Mouse (Mus musculus): ENCODE results near the gene Ap5m1.
"Not testable (repeated sequence)": the region's sequence is repeated elsewhere in the genome, so short reads cannot be mapped to it uniquely, and the experiment has no call there.

Gene Ap5m1

DNA sequence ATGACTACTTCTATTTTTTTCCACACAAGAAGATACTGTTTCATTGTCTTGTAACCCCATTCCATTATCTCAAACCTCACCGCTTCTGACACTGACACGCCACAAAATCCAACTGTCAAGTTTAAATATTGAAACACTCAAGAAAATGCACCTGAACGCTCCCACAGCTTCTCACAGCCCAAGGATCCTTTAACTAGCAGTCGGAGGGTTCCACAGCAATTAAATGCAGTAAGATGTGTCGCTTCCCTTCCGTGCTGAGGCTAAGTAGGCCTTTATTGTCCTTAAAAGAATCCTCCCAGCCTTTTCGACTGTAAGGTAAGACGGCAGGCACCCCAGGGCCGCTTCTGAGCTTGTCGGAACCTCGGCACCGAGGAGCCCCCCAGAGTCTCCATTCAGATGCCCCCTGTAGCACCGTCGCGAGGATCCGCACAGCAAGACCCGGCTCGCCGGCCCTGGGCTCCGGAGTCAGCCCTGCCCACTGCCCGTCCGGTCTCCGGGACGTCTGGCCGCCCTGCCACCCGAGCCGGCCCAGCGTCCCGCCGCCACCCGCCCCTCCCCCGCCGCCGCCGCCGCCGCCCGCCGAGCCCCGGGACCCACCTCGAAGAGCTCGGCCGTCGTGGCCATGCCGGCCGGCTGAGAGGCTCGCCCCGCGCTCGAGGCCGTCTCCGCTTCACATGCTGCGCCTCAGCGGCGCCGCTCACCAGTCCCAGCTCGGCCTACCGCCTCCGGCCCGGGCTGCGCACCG lies at the start of gene Ap5m1:
TSS of gene Ap5m1 (plus strand) at position 569 of the 745 bp plus-strand sequence.
- DNase-seq, result no peak

DNA sequence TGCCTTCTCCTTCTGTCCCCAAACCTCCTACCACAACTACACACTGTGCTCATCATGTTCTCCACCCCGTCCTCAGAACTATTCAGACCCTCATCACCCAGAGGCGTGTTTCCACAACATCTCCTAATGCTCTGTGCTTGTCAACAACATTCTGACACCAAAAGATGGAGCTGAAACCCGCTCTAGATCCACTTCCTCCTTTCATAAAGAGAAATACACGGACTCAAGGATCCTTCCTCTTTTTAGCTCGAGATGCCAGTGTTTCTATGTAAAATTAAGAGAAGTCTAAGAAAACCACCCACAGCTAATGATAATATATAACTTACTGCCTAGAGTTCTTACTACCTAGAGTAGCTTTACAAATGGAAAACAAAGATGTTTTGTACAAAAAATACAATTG lies 46.1 kb upstream of the Ap5m1 start:
- no peak for DNase-seq

DNA sequence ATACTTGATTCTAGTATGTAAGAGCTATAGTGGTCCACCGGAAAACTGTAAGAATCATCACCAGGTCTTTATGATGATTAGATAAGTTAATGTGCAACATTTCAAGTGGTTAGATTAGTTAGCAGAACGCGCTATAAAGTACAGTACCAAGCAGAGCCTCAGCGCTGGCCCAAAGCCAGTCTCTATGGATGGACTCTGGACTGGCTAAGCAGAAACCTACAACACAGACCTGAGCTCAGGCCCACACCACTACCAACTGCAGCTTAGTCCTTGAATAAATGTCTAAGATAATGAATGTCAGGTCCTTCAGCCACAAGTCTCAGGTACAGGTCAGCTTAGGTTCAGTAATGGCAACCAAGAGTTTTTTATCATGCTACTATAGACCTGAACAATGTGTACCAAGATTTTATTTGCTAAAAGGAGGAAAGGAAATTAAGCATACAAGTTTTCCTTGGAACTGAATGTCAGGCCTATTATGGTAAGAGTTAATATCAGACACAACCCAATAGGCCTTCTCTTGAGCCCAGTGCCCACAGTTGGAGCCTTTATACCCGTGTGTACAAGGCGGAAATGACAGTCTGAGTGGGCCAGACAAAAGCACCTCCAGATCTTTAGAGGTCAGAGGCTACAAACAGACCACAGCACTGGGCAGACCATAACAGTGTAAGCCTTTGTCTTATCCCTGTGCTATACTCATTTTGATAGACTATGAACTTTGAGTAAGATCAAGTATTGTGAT lies 38.7 kb upstream of the Ap5m1 start:
- no peak for DNase-seq

DNA sequence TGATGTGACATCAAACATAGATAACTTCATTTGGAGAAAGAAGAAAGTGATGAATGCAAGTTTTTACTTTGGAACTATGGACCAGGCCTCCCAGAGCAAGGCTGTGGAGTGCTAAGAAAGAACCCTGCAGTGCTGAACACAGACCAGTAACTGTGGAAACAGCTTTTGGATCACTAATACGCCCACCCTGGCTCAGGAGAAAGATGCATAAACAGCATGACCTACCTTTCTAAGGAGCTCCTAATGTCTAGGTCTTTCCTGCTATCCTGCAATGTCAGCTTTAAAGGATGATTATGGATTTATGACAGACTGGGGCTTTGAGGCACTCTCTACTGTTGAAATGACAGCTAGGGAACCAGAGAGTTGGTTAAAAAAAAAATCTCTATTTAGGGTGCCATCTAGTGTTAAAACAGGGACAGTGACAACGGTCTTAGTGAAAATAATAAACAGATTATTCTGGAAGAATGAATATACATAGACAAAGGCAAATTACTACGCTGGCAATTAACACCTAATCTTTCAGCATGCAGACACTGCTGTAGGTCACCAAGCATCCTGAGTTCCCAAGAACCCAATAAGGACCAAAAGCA lies 38.0 kb upstream of the Ap5m1 start:
- no peak for DNase-seq

DNA sequence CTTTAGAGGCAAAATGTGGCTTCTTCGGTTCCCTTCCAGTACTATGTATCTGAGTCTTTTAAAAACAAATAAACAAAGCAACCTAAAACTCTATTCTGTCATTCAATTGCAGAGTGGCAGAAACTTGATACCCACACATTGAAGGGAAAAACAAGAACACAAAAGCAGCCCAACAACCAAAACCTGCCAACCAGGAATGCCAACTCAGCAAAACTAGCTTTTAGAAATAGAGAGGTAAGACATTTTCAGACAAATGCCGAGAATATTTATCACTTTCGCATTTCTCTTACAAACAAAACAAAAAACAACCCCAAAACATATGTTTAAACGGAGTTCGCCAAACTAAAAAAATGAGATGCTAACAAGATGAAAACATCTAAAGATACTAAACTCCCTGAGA lies 36.9 kb upstream of the Ap5m1 start:
- no peak for DNase-seq

DNA sequence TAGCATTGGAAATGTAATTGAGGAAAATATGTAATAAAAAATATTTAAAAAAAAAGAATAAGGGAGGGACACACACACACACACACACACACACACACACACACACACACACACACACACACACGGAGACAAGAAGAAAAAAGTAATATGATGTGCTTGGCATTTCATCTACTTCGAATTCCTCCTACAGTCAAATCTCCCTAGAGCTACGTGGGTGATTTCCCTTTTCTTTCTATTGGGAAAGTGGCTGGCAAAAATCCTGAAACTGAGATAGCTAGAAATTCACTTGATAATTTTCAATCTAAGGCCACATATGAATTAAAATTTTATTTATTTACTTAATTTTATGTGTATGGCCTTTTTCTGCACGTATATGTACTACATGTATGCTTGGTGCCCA lies 20.3 kb upstream of the Ap5m1 start:
- no peak for DNase-seq

DNA sequence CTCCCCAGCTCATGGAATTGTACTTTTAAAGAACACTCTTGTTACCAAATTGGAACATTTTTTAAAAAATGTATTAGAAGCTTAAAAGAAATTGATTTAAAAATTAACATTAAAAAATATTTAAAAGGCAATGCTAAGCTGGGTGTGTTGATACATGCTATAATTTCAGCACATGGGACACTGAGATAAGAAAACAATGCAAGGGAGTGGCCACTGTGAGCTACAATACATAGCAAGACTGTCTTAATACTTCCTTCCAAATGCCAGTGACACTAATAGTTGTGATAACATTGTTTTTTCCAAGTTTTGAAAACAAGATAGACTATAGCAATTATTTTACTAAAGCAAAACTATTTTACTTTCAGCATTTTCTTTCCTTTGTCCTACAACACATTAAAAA lies 16.4 kb upstream of the Ap5m1 start:
- DNase-seq, result no peak

DNA sequence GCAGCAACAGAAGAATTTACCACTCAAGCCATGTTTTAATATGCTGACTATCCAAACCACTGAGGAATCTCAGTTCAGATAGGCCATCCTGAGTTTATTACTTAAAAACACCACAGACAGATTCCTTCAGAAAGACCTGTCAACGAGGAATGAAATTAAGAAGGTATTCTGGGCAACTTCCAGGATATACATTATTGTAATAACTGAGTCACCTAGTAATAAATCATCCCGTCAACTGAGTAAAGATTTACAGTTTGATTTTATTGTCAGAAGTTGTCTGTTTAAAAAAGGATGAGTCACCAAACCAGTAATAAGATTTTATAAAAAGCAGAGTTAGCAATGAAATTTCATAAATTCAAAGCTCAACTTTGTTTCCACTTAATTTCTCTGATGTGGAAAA lies 2.1 kb upstream of the Ap5m1 start:
- DNase-seq, result no peak

DNA sequence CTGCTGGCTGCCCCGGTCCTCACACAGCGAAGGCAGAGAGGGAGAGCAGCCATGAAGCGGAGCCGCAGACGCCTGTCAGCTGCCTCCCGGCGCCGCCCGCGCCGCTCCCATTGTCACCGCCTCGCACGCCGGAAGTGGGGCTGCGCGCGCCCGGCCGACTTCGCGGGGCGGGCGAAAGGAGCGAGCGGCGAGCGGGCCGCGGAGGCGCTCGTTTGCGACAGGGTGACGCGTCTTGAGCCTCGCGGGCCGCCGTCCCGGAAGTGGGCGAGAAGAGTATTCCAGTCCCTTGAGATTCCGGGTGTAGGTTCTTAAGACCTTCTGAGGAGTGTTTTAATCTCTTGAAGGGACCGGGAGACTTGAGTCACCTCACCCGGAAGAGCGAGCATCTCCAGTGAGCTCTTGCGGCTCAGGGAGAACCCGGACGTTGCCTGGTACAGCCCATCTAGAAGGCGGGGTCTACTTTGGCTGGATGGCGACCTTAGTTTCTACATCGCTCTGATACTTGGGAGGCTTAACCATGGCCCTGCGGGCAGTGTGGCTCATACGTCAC lies 452 bp downstream of the Ap5m1 start, which contains the start of gene Exoc5:
TSS of gene Exoc5 (minus strand) at position 380 of the 550 bp plus-strand sequence.
- peak; percentile 97 to 98 for DNase-seq

DNA sequence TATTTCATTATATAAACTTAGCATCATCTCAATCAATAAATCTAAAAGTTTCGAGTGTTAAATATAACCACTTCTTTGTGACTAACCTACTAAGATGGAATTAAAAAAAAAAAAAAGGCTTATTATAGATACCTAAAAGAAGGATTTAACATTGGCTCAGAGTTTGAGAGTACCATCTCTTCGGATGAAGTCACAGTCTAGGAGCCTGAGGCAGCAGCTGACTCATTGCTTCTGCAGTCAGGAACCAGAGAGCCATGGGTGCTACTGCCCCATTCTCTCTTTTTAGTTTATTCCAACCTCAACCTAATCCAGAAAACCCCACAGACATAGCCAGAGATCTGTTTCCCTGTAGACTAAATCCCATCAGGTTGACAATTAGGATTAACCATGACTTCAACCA lies 6.9 kb downstream of the Ap5m1 start:
- no peak for DNase-seq

DNA sequence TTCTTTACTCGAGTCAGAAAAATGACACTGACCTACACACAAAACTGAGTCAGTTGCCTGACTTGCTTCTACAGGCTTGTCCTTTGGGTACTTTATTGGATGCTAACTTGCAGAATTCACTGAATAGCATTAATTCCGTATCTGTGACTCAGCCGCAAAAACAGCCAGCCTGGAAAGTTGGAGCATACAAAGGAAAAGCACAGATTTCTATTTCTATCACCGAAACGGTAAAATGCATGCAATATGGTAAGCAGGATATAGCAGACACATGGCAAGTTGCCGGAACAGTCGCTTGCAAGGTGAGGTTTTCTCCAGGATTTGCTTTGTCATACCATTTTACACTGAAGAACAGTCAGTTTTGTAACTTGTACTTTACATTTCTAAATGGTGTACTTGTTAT lies 8.0 kb downstream of the Ap5m1 start:
- no peak for DNase-seq

DNA sequence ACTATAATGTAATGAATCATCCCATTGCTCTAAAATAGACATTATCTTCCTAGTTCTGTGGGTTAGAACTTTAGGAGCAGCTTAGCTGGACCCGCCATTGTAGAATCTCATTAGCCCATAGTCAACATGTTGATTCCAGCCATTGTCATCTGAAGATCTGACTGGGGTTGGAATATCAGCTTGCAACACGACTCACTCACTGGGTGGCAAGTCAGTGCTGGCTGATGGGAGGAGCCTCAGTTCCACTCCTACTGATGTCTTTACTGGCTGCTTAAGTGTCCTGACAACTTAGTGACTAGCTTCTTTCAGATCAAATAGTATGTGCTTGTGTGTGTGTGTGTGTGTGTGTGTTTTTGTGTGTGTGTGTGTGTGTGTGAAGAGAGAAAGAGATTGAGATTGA lies 8.5 kb downstream of the Ap5m1 start:
- DNase-seq, result no peak

DNA sequence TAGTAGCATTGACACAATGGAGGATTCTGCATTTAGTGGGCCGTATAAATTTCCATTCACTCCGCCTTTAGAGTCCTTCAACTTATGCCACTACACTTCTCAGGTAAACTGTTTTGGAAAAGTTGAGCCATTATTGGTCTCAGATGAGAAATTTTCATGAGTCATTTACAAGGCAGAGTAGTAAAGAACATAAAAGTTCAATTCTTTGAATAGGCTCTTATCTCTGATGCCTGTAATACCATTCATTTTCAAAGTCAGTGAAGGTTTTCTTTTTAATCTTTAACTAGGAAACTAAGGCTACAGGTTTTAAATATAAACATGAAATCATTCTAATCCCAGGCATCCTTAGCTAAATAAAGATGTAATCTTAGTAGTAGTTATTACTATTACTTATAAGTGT lies 12.9 kb downstream of the Ap5m1 start:
- DNase-seq, result no peak

DNA sequence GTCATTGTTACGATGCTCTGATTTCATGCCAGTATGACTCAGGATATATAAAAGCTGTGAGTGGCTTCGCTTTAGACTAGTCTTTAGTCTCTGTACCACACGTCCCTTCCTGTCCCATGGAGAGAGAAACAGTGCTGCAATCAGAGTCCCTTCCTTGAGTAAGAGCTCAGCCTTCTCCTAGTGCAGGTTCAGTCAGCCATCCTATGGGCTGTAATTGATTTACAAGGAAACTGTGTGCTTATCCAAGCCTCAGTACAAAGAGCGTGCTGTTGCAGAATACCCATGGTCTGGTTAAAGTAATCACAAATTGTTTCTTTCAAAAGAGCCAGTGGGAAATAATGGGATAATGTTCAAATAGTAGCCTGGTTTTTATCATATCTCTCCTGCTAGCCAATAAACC lies 20.6 kb downstream of the Ap5m1 start:
- DNase-seq, result no peak

DNA sequence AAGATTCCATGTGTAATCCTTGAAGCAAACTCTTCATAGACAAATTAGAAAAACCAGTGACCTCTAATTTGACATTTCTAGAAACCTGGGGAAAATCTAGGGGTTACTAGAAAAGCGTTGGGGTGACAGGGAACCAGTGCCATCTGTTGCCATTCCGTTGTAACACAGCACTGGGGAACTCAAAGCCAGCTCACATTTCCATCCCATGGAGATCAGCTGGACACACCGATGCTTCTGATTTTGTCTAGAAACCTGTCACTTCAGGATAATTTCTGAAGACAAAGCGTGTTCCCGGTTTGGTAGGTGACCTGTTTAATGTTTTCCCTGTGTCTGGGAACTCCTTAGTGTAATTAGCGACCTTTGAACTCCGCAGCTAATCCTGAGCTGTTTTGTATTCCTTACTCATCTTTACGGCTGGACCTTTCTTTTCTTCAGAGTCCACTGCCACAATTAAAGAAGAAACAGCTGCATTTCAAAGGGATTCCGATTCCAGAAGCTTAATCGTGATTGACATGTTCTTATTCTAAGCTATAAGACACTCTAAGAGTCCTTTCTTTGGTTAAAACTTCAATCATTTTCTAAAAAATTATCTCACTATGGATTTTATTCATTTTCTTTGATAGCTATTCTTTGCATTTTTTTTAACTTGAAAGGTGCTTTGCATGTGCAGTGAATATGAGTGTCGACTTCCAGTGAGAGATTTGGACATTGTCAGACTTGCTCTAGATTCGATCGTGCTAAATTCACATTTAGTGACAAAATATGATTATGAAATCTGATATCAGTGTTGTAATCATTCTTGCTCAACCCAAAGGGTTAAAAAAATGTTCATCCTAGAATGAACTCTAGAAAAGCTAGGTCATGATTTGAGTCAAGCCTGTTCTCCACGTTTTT lies 22.5 kb downstream of the Ap5m1 start:
- no peak for DNase-seq

DNA sequence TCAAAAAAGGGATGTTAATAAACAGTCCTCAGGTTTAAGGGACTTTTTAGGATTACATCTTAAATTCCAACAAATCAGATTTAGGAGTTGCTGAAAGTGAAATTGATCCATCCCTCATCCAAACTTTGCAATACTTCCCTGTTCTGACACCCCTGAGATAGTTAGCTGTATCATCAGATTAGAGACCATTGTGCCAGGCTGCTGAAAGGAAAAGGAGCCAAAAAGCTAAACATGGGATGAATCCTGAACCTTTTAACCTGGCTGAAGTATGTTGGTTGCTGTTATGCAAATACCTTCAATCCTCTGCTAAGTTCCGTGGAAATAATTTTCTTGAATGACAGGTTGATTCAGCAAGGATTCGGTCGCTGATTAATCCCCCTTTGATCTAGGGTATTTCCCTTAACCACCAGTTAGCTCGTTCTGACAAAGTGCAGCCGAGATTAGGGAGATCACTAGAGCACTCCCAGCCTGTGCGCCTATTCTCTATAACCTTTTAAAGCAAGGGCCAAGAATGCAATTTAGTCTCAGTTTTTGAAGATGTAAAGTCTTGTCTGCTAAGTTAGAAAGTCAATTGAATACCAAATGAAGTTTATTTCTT lies 23.7 kb downstream of the Ap5m1 start:
- no peak for DNase-seq

DNA sequence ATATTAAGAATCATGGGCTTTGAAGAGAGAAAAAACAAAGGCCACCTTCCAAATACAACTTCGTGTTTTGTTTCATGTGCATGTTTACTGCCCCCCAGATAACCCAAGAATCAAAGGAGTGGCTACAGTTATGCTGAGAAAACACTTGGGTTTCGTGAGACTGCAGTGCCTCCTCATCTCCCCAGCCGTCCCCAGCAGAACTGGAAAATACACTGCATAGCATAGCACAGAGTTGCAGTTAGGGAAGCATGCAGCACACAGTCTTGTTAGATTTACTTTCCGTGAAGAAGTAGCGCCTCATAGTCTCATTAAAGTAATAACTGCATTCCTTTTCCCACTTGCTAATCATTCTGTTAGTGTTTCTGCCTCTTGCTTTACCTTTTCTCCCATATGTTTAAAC lies 24.2 kb downstream of the Ap5m1 start:
- no peak for DNase-seq

DNA sequence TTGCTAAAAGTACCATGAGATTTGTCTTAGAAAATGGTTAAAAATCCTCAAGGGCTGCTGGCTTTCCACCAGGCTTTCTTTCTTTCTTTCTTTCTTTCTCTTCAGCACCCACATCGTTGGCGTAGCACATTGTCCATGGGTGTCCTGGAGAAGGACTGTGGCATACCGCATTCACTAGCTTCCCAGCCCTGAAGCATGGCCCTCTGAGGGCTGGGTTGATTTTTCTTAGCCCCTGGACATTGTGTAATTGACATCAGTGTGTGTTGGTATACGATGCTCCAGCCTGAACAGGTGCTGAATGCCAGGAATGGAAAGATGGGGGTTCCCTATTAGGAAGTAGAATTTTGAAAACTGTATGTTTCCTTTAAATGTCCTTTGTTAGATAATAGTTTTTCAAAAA lies 25.4 kb downstream of the Ap5m1 start:
- DNase-seq, result no peak

DNA sequence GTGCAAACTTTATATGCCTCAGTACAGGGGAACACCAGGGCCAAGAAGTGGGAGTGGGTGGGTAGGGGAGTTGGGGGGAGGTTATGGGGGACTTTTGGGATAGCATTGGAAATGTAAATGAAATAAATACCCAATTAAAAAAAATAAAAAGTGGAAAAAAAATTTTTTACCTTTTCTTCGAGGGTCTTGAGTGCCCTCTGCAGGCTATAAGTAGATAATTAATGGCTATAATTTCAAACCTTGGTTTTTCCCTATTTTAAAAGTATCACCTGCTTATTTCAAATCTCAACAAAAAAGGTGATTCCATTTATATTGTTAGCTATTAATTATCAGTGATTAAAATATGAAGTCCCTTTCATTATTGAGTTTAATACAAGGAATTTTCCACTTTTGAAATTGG lies 25.9 kb downstream of the Ap5m1 start:
- DNase-seq, result not testable (repeated sequence)

DNA sequence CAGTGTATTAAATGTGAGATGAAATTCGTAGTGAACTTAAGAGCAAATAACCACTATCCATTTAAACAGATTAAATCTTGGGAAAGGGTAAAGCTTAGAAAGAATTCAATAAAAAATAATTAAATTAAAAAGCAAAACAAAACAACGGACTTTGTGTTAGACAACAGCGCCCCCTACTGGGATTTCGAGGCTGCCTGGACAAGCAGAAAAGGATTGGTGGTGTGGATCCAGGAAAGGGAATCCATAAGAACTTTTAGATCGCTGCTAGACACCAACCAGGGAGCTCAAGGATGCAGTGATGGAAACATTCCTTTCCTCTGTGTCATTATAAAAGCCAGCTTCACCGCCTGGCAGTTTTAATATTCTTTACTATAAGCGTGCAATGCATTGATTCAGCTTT lies 52.5 kb downstream of the Ap5m1 start:
- DNase-seq, result peak; percentile 31 to 74

DNA sequence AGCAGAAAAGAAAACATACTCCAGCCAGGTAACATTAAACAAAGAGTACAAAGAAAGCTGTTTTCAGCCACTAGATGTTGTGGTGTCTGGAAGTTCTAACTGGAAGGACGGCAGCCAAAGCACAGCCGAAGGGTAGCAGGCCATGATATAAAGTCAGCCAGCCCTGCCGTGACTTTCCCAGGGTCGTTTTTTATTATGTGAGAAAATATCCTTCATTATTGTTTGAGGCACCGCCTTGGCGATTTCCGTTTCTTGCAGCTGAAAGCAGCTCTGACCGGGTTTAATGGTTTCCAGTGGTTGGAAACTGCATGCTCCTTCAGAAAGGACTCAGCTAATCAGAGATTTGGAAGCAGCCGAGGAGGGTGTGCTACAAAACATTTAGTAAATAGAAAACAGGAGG lies 55.8 kb downstream of the Ap5m1 start:
- DNase-seq, result no peak

DNA sequence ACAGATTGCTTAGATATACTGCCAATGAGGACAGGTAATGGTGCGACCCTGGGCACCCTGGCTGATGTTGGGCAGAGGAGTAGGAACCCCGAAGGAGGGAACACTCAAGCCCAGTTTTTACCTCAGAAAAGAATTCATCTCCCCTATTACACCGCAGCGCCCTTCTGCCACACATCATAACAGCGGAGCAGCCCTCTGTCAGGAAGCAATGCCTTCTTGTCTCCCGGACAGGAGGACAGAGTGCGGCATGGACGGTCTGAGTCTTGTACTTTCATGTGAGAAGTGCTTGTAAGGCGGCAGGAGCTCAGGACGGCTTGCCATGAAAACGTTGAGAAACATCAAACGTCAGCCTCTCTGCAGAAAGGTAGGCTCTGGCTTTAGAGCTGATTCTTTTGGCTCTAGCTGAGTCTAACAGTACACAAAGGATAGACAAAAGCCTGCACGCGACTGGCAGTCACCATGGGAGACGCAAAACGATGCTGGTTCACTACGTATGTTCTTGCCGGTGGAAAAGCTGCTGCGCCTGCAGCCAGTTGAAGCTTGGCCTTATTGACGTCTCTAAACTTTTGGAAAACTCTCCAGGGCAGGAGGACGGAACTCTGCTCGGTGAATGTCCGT lies 61.4 kb downstream of the Ap5m1 start:
- DNase-seq, result no peak

All from lung, postnatal 4 days (tissue).